Mouse (Mus musculus): ENCODE results near the gene Rack1. TPM values are rescaled to one million over a fixed set of nuclear protein-coding genes. Genes with fewer than 3 reads are reported as not detected.
"Not testable (repeated sequence)": the region's sequence is repeated elsewhere in the genome, so short reads cannot be mapped to it uniquely, and the experiment has no call there.

Rack1 gene
- polyA plus RNA-seq, 1 experiment from 2014 or later = 864 TPM

DNA sequence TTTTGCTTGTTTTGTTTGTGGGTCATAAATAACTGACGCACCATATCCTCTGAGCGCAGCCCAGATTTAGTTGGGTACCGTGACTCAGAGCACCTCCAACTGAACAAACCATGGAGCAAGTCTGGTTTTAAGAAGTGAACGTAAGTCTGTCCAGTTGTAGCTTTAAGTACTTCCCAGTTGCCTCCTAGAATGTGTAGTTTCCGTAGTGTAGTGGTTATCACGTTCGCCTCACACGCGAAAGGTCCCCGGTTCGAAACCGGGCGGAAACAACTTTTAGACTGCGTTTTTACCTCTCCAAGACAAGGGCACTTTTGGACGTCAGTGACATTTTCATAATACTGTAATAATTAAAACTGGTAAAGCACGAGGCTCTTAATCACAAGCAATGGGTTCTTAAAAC, 18.2 kb downstream of the Rack1 start:
- ATAC-seq (ENCODE audit: insufficient number of reproducible peaks, low FRiP score, low TSS enrichment, low read depth) (no peak), DNase-seq (ENCODE audit: low spot score) (peak; percentile 94)
- H3K27me3 ChIP-seq (ENCODE audit: control insufficient read depth, insufficient read depth, low read length) = no peaks in the 10 kb centered on the region
- no peak overlapping the region; the same call in 1 of the 2 replicates for H3K9ac ChIP-seq (ENCODE audit: low read length)
- H3K9me3 ChIP-seq (ENCODE audit: control insufficient read depth, low read length) = no peaks in the 10 kb centered on the region
- under 1% methylated on average over 16 of the region's 16 CpGs for WGBS
- H3K4me2 ChIP-seq (ENCODE audit: low read depth, severe bottlenecking) = peak overlapping the region; percentile 76
- H3K4me3 ChIP-seq (ENCODE audit: low read depth, low read length) = peak overlapping the region; percentile 66
- H3K27ac ChIP-seq (replicated peaks; ENCODE audit: low read depth, low read length) = no peak overlapping the region
- H3K36me3 ChIP-seq (ENCODE audit: control insufficient read depth, insufficient read depth, low read length) = no peaks in the 10 kb centered on the region
- 0 out of 2 replicates have a peak, but pooled peaks cover 3% of the 10 kb centered on the region for H3K4me1 ChIP-seq (ENCODE audit: control insufficient read depth, insufficient read depth, low read length)

- 0 out of 2 replicates have a peak, but pooled peaks cover 3% of the 10 kb centered on the region for H3K4me1 ChIP-seq (ENCODE audit: control insufficient read depth, insufficient read depth, low read length)
- H3K27ac ChIP-seq (replicated peaks; ENCODE audit: low read depth, low read length) = no peak overlapping the region
- H3K4me2 ChIP-seq (ENCODE audit: low read depth, severe bottlenecking) = no peak overlapping the region
- 82% methylated on average over 7 of the region's 7 CpGs for WGBS
- H3K36me3 ChIP-seq (ENCODE audit: control insufficient read depth, insufficient read depth, low read length) = no peaks in the 10 kb centered on the region
- H3K9ac ChIP-seq (ENCODE audit: low read length) = no peak overlapping the region
- no peak for ATAC-seq (ENCODE audit: insufficient number of reproducible peaks, low FRiP score, low TSS enrichment, low read depth)
- no peak for DNase-seq (ENCODE audit: low spot score)
- H3K9me3 ChIP-seq (ENCODE audit: control insufficient read depth, low read length) = no peaks in the 10 kb centered on the region
- 0 out of 2 replicates have a peak, but pooled peaks cover 3% of the 10 kb centered on the region for H3K27me3 ChIP-seq (ENCODE audit: control insufficient read depth, insufficient read depth, low read length)
- H3K4me3 ChIP-seq (ENCODE audit: low read depth, low read length) = no peak overlapping the region
Observed at GRCm38 (mm10) chr11:48819614-48820307, 19.6 kb downstream of the Rack1 start.

GRCm38 (mm10) chr11:48820308-48820674, 20.2 kb downstream of the Rack1 start:
- DNase-seq (ENCODE audit: low spot score) (no peak), ATAC-seq (ENCODE audit: insufficient number of reproducible peaks, low FRiP score, low TSS enrichment, low read depth) (no peak)
- H3K9me3 ChIP-seq (ENCODE audit: control insufficient read depth, low read length) = no peaks in the 10 kb centered on the region
- no peak overlapping the region for H3K27ac ChIP-seq (replicated peaks; ENCODE audit: low read depth, low read length)
- H3K36me3 ChIP-seq (ENCODE audit: control insufficient read depth, insufficient read depth, low read length) = no peaks in the 10 kb centered on the region
- no peak overlapping the region for H3K4me2 ChIP-seq (ENCODE audit: low read depth, severe bottlenecking)
- H3K27me3 ChIP-seq (ENCODE audit: control insufficient read depth, insufficient read depth, low read length) = 0 out of 2 replicates have a peak, but pooled peaks cover 4% of the 10 kb centered on the region
- no peak overlapping the region for H3K4me3 ChIP-seq (ENCODE audit: low read depth, low read length)
- H3K9ac ChIP-seq (ENCODE audit: low read length) = no peak overlapping the region
- H3K4me1 ChIP-seq (ENCODE audit: control insufficient read depth, insufficient read depth, low read length) = 0 out of 2 replicates have a peak, but pooled peaks cover 2% of the 10 kb centered on the region

DNA sequence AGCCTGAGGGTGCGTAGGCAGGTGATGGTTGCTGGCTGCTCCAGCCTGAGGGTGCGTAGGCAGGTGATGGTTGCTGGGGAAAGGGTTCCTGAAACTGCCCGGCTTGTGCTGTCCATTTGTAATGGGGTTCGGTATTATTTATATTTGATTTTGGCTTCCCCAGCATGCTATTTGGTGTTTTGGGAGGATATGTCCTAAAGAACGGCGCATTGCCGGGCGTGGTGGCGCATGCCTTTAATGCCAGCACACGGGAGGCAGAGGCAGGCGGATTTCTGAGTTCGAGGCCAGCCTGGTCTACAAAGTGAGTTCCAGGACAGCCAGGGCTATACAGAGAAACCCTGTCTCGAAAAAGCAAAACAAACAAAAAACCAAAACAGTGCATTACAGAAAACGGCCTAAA, 21.2 kb downstream of the Rack1 start:
- not testable (repeated sequence) for ATAC-seq (ENCODE audit: insufficient number of reproducible peaks, low FRiP score, low TSS enrichment, low read depth); H3K4me3 ChIP-seq (ENCODE audit: low read depth, low read length)

DNA sequence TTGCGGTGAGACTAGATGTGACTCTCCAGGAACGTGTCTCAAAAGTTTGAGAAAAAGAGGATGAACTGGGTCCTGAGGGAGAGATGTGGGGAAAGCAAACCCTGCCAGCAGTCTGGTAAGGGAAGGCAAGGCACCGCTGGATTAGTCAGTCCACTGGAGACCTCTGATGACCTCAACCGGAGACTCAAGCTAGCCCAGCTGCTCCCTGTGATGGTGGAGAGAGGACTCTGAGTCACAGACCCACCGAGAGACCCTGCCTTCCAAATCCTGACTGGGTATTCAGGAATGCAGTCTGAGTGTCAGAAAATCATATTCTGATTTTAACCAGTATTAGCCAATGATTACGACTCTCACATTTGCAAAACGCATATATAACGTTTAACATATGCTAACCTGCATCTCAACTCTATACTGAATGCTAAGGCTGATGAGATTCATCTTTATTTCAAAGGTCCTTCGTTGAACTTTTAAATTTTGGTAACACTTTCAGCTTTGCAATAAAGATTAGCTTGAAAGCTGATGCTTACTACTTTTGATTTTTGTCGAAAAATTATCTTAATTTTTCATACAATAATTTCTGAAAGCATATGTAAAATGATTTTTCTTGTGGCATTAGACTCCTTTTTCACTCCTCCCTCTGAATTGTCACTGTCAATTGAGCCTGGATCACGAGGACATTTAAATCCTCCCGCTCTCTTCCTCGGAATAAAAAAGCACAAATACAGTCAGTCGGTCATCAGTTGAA, 22.8 kb downstream of the Rack1 start:
- Histone ChIP-seq H3K9me3 (ENCODE audit: control insufficient read depth, low read length) (no peaks in the 10 kb centered on the region), H3K36me3 (ENCODE audit: control insufficient read depth, insufficient read depth, low read length) (no peaks in the 10 kb centered on the region), H3K27me3 (ENCODE audit: control insufficient read depth, insufficient read depth, low read length) (0 out of 2 replicates have a peak, but pooled peaks cover 4% of the 10 kb centered on the region), H3K27ac (replicated peaks; ENCODE audit: low read depth, low read length) (no peak overlapping the region), H3K4me1 (ENCODE audit: control insufficient read depth, insufficient read depth, low read length) (no peaks in the 10 kb centered on the region), H3K9ac (ENCODE audit: low read length) (no peak overlapping the region), H3K4me2 (ENCODE audit: low read depth, severe bottlenecking) (peak overlapping the region; percentile 42), H3K4me3 (ENCODE audit: low read depth, low read length) (peak overlapping the region; percentile 27)
- 36% methylated on average over 14 of the region's 14 CpGs for WGBS
- DNase-seq (ENCODE audit: low spot score) (no peak), ATAC-seq (ENCODE audit: insufficient number of reproducible peaks, low FRiP score, low TSS enrichment, low read depth) (no peak)

More for the DNA sequence above, 21.2 kb downstream of the Rack1 start:
- WGBS = 80% methylated on average over 14 of the region's 14 CpGs
- H3K9ac ChIP-seq (ENCODE audit: low read length); H3K4me1 ChIP-seq (ENCODE audit: control insufficient read depth, insufficient read depth, low read length); H3K36me3 ChIP-seq (ENCODE audit: control insufficient read depth, insufficient read depth, low read length); H3K27ac ChIP-seq (replicated peaks; ENCODE audit: low read depth, low read length); H3K27me3 ChIP-seq (ENCODE audit: control insufficient read depth, insufficient read depth, low read length); H3K9me3 ChIP-seq (ENCODE audit: control insufficient read depth, low read length); H3K4me2 ChIP-seq (ENCODE audit: low read depth, severe bottlenecking); DNase-seq (ENCODE audit: low spot score): not testable (repeated sequence)

DNA sequence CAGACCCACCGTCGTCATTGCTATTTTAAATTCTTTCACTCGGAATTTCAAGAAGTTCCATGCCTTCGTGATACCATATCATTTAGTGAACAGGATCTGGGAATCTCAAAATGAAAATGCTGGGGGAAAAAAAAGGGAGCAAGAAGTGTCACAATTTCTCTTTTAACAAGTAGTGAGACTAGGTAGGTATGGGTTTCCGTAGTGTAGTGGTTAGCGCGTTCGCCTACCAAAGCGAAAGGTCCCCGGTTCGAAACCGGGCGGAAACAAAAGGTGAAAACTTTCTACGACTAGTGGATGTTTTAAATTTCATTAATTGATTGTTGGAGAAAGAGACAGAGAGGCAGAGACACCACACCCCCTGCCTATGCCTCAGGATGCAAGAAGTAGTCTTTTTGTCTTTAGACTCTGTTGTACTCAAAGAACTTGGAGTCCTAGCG, 23.4 kb downstream of the Rack1 start:
- no peak overlapping the region for H3K27ac ChIP-seq (replicated peaks; ENCODE audit: low read depth, low read length)
- peak overlapping the region; percentile 27 for H3K4me3 ChIP-seq (ENCODE audit: low read depth, low read length)
- no peaks in the 10 kb centered on the region for H3K4me1 ChIP-seq (ENCODE audit: control insufficient read depth, insufficient read depth, low read length)
- ATAC-seq (ENCODE audit: insufficient number of reproducible peaks, low FRiP score, low TSS enrichment, low read depth) = peak; percentile 10; the same call in 1 of the 2 replicates
- H3K27me3 ChIP-seq (ENCODE audit: control insufficient read depth, insufficient read depth, low read length) = 0 out of 2 replicates have a peak, but pooled peaks cover 4% of the 10 kb centered on the region
- H3K9me3 ChIP-seq (ENCODE audit: control insufficient read depth, low read length) = no peaks in the 10 kb centered on the region
- peak; percentile 89 for DNase-seq (ENCODE audit: low spot score)
- no peaks in the 10 kb centered on the region for H3K36me3 ChIP-seq (ENCODE audit: control insufficient read depth, insufficient read depth, low read length)
- peak overlapping the region; percentile 42 for H3K4me2 ChIP-seq (ENCODE audit: low read depth, severe bottlenecking)
- H3K9ac ChIP-seq (ENCODE audit: low read length) = no peak overlapping the region
- under 1% methylated on average over 15 of the region's 15 CpGs for WGBS

DNA sequence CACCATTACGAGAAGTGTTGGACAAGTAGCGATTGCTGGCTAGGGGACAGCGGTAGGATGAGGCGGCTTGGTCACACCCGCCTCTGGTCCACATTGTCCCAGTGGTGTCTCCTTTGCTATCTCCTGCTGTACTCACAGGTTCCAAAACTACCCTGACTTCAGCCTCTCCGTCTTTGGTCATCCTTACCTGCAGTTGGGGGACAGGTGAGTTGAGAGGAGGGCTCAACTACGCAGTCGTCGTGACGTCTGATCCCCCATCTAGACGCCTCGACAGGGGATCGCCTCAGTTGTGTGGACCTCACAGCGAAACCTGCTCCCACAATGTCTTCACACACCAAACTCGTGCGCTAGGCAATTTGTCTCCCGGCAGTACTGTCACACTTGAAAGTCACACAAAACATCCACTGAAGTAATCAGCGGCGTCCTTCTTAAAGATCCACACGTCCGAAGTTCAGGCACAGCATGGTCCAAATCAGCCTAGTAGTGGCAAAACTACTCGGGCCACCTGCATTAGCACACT, 24.2 kb downstream of the Rack1 start:
- DNase-seq (ENCODE audit: low spot score) (peak; percentile 36), ATAC-seq (ENCODE audit: insufficient number of reproducible peaks, low FRiP score, low TSS enrichment, low read depth) (no peak)
- peak overlapping the region; percentile 27 for H3K4me3 ChIP-seq (ENCODE audit: low read depth, low read length)
- H3K9ac ChIP-seq (ENCODE audit: low read length) = no peak overlapping the region
- 0 out of 2 replicates have a peak, but pooled peaks cover 4% of the 10 kb centered on the region for H3K27me3 ChIP-seq (ENCODE audit: control insufficient read depth, insufficient read depth, low read length)
- no peak overlapping the region for H3K27ac ChIP-seq (replicated peaks; ENCODE audit: low read depth, low read length)
- no peaks in the 10 kb centered on the region for H3K4me1 ChIP-seq (ENCODE audit: control insufficient read depth, insufficient read depth, low read length)
- H3K36me3 ChIP-seq (ENCODE audit: control insufficient read depth, insufficient read depth, low read length) = no peaks in the 10 kb centered on the region
- H3K9me3 ChIP-seq (ENCODE audit: control insufficient read depth, low read length) = no peaks in the 10 kb centered on the region
- 3% methylated on average over 22 of the region's 22 CpGs for WGBS
- H3K4me2 ChIP-seq (ENCODE audit: low read depth, severe bottlenecking) = peak overlapping the region; percentile 42

DNA sequence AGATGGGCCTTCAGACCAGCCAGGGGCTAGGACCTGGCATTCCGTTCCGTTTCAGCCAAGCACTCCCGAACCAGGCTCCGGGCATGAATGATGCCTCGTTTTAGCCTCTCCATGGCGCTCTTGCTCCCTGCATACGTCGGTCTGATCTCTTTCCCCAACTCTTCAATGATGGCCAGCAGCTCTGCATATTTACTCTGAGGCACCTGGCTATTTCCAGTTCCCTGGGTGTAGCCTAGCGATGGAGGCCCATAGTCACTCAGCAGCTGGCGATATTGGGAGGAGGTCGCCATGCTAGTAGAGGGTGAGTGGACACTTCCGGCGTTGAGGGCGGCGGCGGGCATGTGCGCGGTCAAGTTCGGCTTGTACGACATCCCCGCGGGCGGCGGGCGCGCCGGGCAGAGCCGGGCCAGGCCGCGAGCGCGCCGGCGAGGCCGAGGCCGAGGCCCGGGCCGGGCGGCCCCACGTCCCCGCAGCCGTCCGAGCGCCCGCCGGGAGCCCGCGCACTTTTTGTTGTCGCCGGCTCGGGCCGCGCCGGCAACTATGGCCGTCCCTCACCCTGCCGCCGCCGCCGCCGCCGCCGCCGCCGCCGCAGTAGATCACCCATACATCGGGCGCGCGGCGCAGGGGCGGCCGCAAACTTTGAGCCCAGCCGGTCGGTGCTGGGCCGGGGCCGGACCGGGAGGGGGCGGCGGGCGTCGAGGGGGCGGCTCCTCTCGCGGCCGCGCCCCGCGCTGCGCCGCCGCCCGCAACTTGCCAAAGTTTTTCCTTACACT, 26.0 kb downstream of the Rack1 start, which contains the start of the genes Trim7 and Gm12184:
TSS of gene Trim7 (plus strand) at position 162 of the 773 bp plus-strand sequence.
TSS of gene Gm12184 (minus strand) at position 677 of the 773 bp plus-strand sequence.
- WGBS = under 1% methylated on average over 49 of the region's 92 CpGs
- H3K27ac ChIP-seq (replicated peaks; ENCODE audit: low read depth, low read length); H3K27me3 ChIP-seq (ENCODE audit: control insufficient read depth, insufficient read depth, low read length); DNase-seq (ENCODE audit: low spot score); H3K4me1 ChIP-seq (ENCODE audit: control insufficient read depth, insufficient read depth, low read length); H3K9me3 ChIP-seq (ENCODE audit: control insufficient read depth, low read length); H3K36me3 ChIP-seq (ENCODE audit: control insufficient read depth, insufficient read depth, low read length): not testable (repeated sequence)
- Histone ChIP-seq H3K4me2 (ENCODE audit: low read depth, severe bottlenecking) (peak within 1 kb of the TSS; percentile 46), H3K9ac (ENCODE audit: low read length) (peak within 1 kb of the TSS; percentile 37), H3K4me3 (ENCODE audit: low read depth, low read length) (peak within 1 kb of the TSS; percentile 38)
- peak; percentile 64 for ATAC-seq (ENCODE audit: insufficient number of reproducible peaks, low FRiP score, low TSS enrichment, low read depth)
